Mouse (Mus musculus) testis, adult 2 months (tissue): ENCODE data around the gene Tsc22d1. TPM values are rescaled to one million over a fixed set of nuclear protein-coding genes. Genes with fewer than 3 reads are reported as not detected.

ENCODE experiments used
- H3K27ac ChIP-seq: fragments of 200-500 bp; 2 replicates; pipeline ENCODE4 v1.5.1; 2012; ENCODE audit warnings: low read depth, low read length; ENCODE audit not compliant: control insufficient read depth, insufficient read depth
- H3K27me3 ChIP-seq: fragments of 200-500 bp; 2 replicates; pipeline ENCODE4 v1.6.1; 2012; ENCODE audit warnings: mild to moderate bottlenecking, low read length, moderate library complexity; ENCODE audit not compliant: control insufficient read depth, insufficient read depth
- H3K36me3 ChIP-seq: fragments of 200-500 bp; 2 replicates; pipeline ENCODE4 v1.6.1; 2012; ENCODE audit warnings: mild to moderate bottlenecking, low read length; ENCODE audit not compliant: control insufficient read depth, insufficient read depth
- H3K4me1 ChIP-seq: fragments of 200-500 bp; 2 replicates; pipeline ENCODE4 v1.6.1; 2012; ENCODE audit warnings: low read length; ENCODE audit not compliant: control insufficient read depth, insufficient read depth
- H3K4me3 ChIP-seq: fragments of 200-500 bp; 2 replicates; pipeline ENCODE4 v1.5.1; 2012; ENCODE audit warnings: low read depth, mild to moderate bottlenecking, low read length, moderate library complexity, mixed read lengths; ENCODE audit not compliant: control insufficient read depth
- CTCF ChIP-seq: fragments of 200-500 bp; IDR thresholded peaks from 2 replicates; pipeline ENCODE4 v1.5.1; 2012; ENCODE audit warnings: low read depth, mild to moderate bottlenecking, inconsistent platforms, low read length, moderate library complexity; ENCODE audit not compliant: control insufficient read depth, insufficient read depth, insufficient replicate concordance
- POLR2A ChIP-seq: fragments of 200-500 bp; IDR thresholded peaks from 2 replicates; pipeline ENCODE4 v1.6.1; 2012; ENCODE audit warnings: low read depth, mild to moderate bottlenecking, inconsistent platforms, low read length, moderate library complexity; ENCODE audit not compliant: control insufficient read depth
- polyA plus RNA-seq: library from polyadenylated mRNA; depleted of rRNA; stranded (reverse); fragments of >200 nt; gene quantifications from 2 replicates; pipeline ENCODE4 v1.2.3, GENCODE M21; 2012

Gene Tsc22d1
- polyA plus RNA-seq, 1 experiment: 198 TPM

- TF ChIP-seq POLR2A: no peak
- TF ChIP-seq CTCF: no peak
- H3K27me3 ChIP-seq: no peaks in the 10 kb centered on the region
- H3K36me3 ChIP-seq: no peaks in the 10 kb centered on the region; the same call in 1 of the 2 replicates
- H3K4me1 ChIP-seq: no peaks in the 10 kb centered on the region
- H3K4me3 ChIP-seq: no peak overlapping the region
- no peak overlapping the region for H3K27ac ChIP-seq
Measured at GRCm38 (mm10) chr14:76448987-76449386, 34.2 kb downstream of the Tsc22d1 start.

GRCm38 (mm10) chr14:76451011-76451410 lies 36.2 kb downstream of the Tsc22d1 start:
- Histone ChIP-seq H3K36me3 (no peaks in the 10 kb centered on the region; the same call in 1 of the 2 replicates), H3K27ac (no peak overlapping the region), H3K4me3 (no peak overlapping the region), H3K4me1 (no peaks in the 10 kb centered on the region), H3K27me3 (no peaks in the 10 kb centered on the region)
- TF ChIP-seq POLR2A (no peak), CTCF (no peak)

GRCm38 (mm10) chr14:76452751-76453360 lies 38.1 kb downstream of the Tsc22d1 start:
- no peak overlapping the region for H3K4me3 ChIP-seq
- H3K36me3 ChIP-seq: no peaks in the 10 kb centered on the region
- H3K27me3 ChIP-seq: no peaks in the 10 kb centered on the region
- H3K27ac ChIP-seq: no peak overlapping the region
- no peak for TF ChIP-seq POLR2A
- TF ChIP-seq CTCF: no peak
- H3K4me1 ChIP-seq: no peaks in the 10 kb centered on the region

GRCm38 (mm10) chr14:76454673-76455072 lies 39.9 kb downstream of the Tsc22d1 start:
- Histone ChIP-seq H3K27ac (no peak overlapping the region), H3K36me3 (no peaks in the 10 kb centered on the region), H3K4me1 (no peaks in the 10 kb centered on the region), H3K27me3 (no peaks in the 10 kb centered on the region), H3K4me3 (no peak overlapping the region)
- TF ChIP-seq POLR2A: no peak
- no peak for TF ChIP-seq CTCF

GRCm38 (mm10) chr14:76455159-76455558 lies 40.4 kb downstream of the Tsc22d1 start:
- H3K27ac ChIP-seq: no peak overlapping the region

GRCm38 (mm10) chr14:76457696-76458095 lies 42.9 kb downstream of the Tsc22d1 start:
- no peaks in the 10 kb centered on the region for H3K36me3 ChIP-seq
- H3K4me3 ChIP-seq: no peak overlapping the region
- no peaks in the 10 kb centered on the region for H3K4me1 ChIP-seq
- no peak for TF ChIP-seq POLR2A
- TF ChIP-seq CTCF: no peak
- no peaks in the 10 kb centered on the region for H3K27me3 ChIP-seq
- no peak overlapping the region for H3K27ac ChIP-seq

More at GRCm38 (mm10) chr14:76455159-76455558, 40.4 kb downstream of the Tsc22d1 start:
- TF ChIP-seq POLR2A: no peak
- TF ChIP-seq CTCF: no peak
- Histone ChIP-seq H3K36me3 (no peaks in the 10 kb centered on the region), H3K4me3 (no peak overlapping the region), H3K4me1 (no peaks in the 10 kb centered on the region), H3K27me3 (no peaks in the 10 kb centered on the region)

- Histone ChIP-seq H3K4me1 (no peaks in the 10 kb centered on the region), H3K27me3 (no peaks in the 10 kb centered on the region), H3K36me3 (no peaks in the 10 kb centered on the region), H3K4me3 (no peak overlapping the region), H3K27ac (no peak overlapping the region)
- TF ChIP-seq CTCF (no peak), POLR2A (no peak)
Measured at GRCm38 (mm10) chr14:76460181-76460580, 45.4 kb downstream of the Tsc22d1 start.

GRCm38 (mm10) chr14:76461182-76461775 lies 46.5 kb downstream of the Tsc22d1 start:
- Histone ChIP-seq H3K4me3 (no peak overlapping the region), H3K36me3 (no peaks in the 10 kb centered on the region), H3K27ac (no peak overlapping the region), H3K4me1 (no peaks in the 10 kb centered on the region), H3K27me3 (no peaks in the 10 kb centered on the region)
- TF ChIP-seq POLR2A (no peak), CTCF (no peak)
